Mouse (Mus musculus): ENCODE data around the gene Ccdc117. TPM values are rescaled to one million over a fixed set of nuclear protein-coding genes. Genes with fewer than 3 reads are reported as not detected.

Gene Ccdc117
- polyA plus RNA-seq, 1 experiment from 2014 or later = 15.3 TPM

DNA sequence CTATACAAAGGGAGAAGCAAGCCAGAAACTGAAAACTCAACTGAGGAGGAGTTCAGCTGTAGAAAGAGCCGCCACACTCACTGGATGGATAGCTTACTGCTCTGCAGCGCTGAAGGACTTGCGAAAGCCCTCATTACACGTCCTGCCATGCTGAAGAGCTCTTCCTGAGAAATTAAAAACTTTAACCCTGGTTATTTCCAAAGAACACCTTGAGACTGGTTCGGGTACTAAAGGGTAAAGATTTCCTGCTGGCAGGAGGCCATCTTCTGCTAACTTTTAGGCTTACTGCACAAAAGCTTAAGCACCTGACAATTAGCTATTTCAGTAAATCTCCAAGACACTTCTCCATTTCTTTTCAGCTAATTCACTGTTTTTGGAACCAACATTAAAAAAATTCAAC, 11.8 kb downstream of the Ccdc117 start:
- no peak for ATAC-seq
- Histone ChIP-seq H3K4me2 (replicated peaks) (no peak overlapping the region), H3K4me1 (replicated peaks) (no peaks in the 10 kb centered on the region), H3K9me3 (no peaks in the 10 kb centered on the region), H3K4me3 (replicated peaks) (no peak overlapping the region), H3K27me3 (no peaks in the 10 kb centered on the region), H3K9ac (replicated peaks) (no peak overlapping the region), H3K27ac (no peak overlapping the region), H3K36me3 (peaks cover 91% of the 10 kb centered on the region)
- 84% methylated on average over 5 of the region's 5 CpGs for WGBS

- Histone ChIP-seq H3K4me3 (replicated peaks) (no peak overlapping the region), H3K9ac (replicated peaks) (no peak overlapping the region), H3K4me1 (replicated peaks) (peaks cover 4% of the 10 kb centered on the region; the same call in 1 of the 2 replicates), H3K4me2 (replicated peaks) (no peak overlapping the region), H3K36me3 (peaks cover 91% of the 10 kb centered on the region), H3K27me3 (no peaks in the 10 kb centered on the region), H3K27ac (no peak overlapping the region), H3K9me3 (no peaks in the 10 kb centered on the region)
- WGBS = 82% methylated on average over 5 of the region's 5 CpGs
- no peak for ATAC-seq
These were observed 13.1 kb downstream of the Ccdc117 start for GRCm38 (mm10) chr11:5528841-5529240.

DNA sequence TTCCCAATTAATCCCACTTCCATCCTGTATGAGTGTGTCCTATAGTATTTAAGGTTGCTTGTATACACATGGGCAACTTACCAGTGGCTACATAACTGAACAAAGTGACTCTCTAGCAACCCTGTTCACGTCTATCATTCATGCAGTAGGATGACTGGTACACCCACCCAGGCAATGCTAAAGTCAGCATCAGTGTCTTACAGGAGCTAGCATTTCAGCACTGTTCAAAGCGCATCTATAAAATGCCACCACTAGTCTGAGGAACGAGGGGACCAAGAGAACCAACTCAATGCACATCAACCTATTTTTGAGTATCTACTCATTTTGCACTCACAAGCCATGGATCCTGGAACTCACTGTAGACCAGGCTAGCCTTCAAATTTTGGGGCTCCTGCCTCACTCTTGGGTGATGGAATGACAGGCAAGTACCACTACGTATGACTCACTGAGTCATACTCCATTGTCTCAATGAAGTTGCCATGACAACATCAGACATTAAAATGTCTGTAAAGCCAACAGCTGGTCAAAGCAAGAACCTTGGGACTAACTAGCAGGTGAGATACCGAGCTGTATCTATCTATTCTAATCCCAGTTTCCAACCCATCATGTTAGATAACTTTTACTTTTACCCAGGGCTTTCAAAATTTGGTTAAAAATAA, 14.0 kb downstream of the Ccdc117 start:
- peaks cover 13% of the 10 kb centered on the region for H3K4me1 ChIP-seq (replicated peaks)
- 88% methylated on average over 5 of the region's 5 CpGs for WGBS
- ATAC-seq = no peak
- H3K27me3 ChIP-seq = no peaks in the 10 kb centered on the region
- H3K4me2 ChIP-seq (replicated peaks) = no peak overlapping the region
- H3K4me3 ChIP-seq (replicated peaks) = no peak overlapping the region
- H3K27ac ChIP-seq = no peak overlapping the region
- peaks cover 91% of the 10 kb centered on the region for H3K36me3 ChIP-seq
- no peaks in the 10 kb centered on the region for H3K9me3 ChIP-seq
- no peak overlapping the region for H3K9ac ChIP-seq (replicated peaks)

DNA sequence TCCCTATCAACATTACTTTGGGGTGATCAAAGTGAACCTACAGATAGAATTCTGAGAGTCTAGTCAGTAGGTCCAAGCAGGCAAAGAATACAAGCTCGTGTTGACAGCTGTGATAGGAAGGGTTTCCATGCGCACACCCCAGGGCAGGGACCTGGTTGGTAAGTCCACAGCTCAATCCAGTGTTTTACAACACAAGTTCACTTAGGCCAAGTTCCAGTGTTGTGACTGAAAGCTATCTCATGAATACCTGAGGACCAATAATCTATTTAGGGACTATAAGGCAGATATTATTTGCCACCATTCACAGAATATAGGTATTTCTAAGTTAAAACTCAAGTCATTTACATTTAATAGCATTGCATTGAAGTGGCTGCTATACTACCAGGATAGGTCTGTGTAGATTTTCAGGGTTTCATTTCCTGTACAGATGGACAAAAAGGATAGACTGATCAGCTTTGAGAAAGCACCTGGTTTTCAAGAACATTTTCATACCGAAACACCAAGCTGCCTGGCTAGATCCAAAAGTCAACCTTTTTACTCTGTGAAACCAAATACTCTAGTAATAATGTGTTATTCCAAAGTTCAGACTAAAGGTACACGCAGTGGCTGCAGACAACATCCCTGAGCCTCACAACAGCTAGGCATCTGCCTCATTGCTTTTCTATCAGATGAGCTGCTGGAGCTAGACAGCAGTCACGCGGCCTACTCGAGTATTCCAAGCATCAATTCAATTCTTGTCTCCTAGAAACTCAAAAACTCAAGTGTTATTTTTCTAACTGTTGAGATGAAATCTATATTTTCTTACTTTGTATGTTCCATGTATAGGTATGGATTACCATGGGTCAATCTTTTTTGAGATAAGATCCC, 15.2 kb downstream of the Ccdc117 start:
- H3K27me3 ChIP-seq = no peaks in the 10 kb centered on the region
- no peak overlapping the region for H3K27ac ChIP-seq
- WGBS = 87% methylated on average over 7 of the region's 7 CpGs
- no peak overlapping the region for H3K4me3 ChIP-seq (replicated peaks)
- H3K9me3 ChIP-seq = no peaks in the 10 kb centered on the region
- H3K4me1 ChIP-seq (replicated peaks) = peaks cover 24% of the 10 kb centered on the region
- no peak for ATAC-seq
- H3K4me2 ChIP-seq (replicated peaks) = no peak overlapping the region
- H3K36me3 ChIP-seq = peaks cover 86% of the 10 kb centered on the region
- H3K9ac ChIP-seq (replicated peaks) = no peak overlapping the region

DNA sequence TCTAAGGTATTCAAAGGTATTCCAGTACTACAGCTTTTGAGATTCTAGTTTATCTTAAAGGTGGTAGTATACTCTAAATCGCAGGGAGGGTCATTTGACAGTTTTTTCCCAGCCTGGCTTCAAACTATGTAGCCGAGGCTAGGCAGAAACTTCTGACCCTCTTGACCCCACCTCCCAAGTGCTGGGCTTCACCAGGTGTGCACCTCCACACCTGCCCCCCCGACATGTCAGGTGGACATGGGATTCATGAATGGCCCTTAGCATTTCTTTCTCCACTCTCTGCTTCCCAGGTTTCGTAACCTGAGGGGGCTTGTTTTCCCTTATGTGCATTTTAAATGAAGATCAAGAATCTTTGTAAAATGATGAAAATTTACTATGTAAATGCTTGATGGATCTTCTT, 16.6 kb downstream of the Ccdc117 start:
- WGBS = 90% methylated on average over 4 of the region's 4 CpGs
- Histone ChIP-seq H3K27me3 (no peaks in the 10 kb centered on the region), H3K27ac (no peak overlapping the region), H3K4me3 (replicated peaks) (no peak overlapping the region), H3K4me2 (replicated peaks) (no peak overlapping the region), H3K36me3 (peaks cover 72% of the 10 kb centered on the region), H3K9ac (replicated peaks) (no peak overlapping the region), H3K9me3 (no peaks in the 10 kb centered on the region), H3K4me1 (replicated peaks) (peaks cover 26% of the 10 kb centered on the region)
- ATAC-seq = no peak

GRCm38 (mm10) chr11:5522798-5523415, 19.1 kb downstream of the Ccdc117 start:
- WGBS = 91% methylated on average over 11 of the region's 11 CpGs
- no peak overlapping the region for H3K27ac ChIP-seq
- H3K4me3 ChIP-seq (replicated peaks) = peak overlapping the region; percentile 98; the same call in 1 of the 2 replicates
- peak overlapping the region; percentile 28; the same call in 1 of the 2 replicates for H3K9ac ChIP-seq (replicated peaks)
- H3K36me3 ChIP-seq = peaks cover 50% of the 10 kb centered on the region
- H3K27me3 ChIP-seq = no peaks in the 10 kb centered on the region
- H3K4me1 ChIP-seq (replicated peaks) = peaks cover 26% of the 10 kb centered on the region
- ATAC-seq = no peak
- H3K9me3 ChIP-seq = no peaks in the 10 kb centered on the region
- H3K4me2 ChIP-seq (replicated peaks) = peak overlapping the region; percentile 72

DNA sequence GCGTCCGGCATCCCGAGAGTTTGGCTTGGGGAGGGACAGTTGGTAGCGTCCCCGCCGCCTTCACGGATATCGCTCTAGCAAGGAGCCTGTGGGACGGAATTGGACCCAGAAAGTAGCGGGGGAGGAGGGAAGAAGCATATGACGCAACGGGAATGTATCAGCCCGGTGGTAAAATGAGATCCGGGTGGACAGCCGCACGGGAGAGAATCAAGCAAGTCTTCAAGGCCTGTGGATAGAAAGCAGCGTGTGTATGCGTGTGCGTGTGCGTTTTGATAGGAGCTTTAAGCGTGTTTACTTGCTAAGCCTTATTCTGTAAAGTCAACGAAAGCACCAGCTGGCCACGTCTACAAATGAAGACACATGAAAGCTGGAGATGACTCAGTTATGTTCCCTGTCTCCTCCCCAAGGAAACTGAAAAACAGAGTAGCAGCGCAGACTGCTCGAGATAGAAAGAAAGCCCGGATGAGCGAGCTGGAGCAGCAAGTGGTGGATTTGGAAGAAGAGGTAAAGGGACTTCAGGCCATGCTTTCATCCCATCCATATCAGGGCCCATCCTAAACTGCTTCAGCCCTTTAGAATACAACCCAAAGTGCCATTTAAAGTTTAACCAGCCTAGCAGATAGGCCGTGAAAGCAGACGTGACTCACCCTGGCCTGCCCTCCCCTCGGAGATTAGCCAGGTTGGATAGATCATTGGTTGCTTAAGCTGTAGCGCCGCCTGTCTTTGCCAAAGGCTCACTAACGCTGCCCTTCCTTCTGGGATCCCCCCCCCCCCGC, 20.3 kb downstream of the Ccdc117 start:
- H3K4me1 ChIP-seq (replicated peaks) = peaks cover 26% of the 10 kb centered on the region
- peak overlapping the region; percentile 90 for H3K27ac ChIP-seq
- peak overlapping the region; percentile 97 for H3K9ac ChIP-seq (replicated peaks)
- H3K9me3 ChIP-seq = no peaks in the 10 kb centered on the region
- WGBS = under 1% methylated on average over 34 of the region's 34 CpGs
- ATAC-seq = peak; percentile 26
- H3K4me3 ChIP-seq (replicated peaks) = peak overlapping the region; percentile 98
- peak overlapping the region; percentile 72 for H3K4me2 ChIP-seq (replicated peaks)
- peaks cover 41% of the 10 kb centered on the region for H3K36me3 ChIP-seq
- no peaks in the 10 kb centered on the region for H3K27me3 ChIP-seq

DNA sequence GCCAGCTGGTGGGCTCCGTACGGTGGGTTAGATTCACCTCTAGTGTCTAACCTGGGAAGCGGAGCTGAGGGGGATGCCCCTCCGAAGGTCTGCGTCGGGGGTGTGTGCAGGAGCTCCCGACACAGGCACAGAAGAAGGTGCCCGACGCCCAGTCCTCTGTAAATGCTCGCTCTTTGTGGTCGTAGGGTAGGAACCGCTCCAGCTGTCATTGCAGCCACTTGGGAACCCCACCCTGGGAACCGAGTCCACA, 20.8 kb downstream of the Ccdc117 start:
- peaks cover 36% of the 10 kb centered on the region for H3K36me3 ChIP-seq
- H3K4me1 ChIP-seq (replicated peaks) = peaks cover 26% of the 10 kb centered on the region
- H3K27me3 ChIP-seq = no peaks in the 10 kb centered on the region
- ATAC-seq = no peak; the same call in 1 of the 2 replicates
- peak overlapping the region; percentile 90 for H3K27ac ChIP-seq
- H3K9ac ChIP-seq (replicated peaks) = peak overlapping the region; percentile 97
- H3K9me3 ChIP-seq = no peaks in the 10 kb centered on the region
- 0% methylated on average over 13 of the region's 13 CpGs for WGBS
- peak overlapping the region; percentile 72 for H3K4me2 ChIP-seq (replicated peaks)
- H3K4me3 ChIP-seq (replicated peaks) = peak overlapping the region; percentile 98

GRCm38 (mm10) chr11:5520412-5521265, 21.3 kb downstream of the Ccdc117 start, which contains the start of gene Xbp1:
TSS of gene Xbp1 (plus strand) at chr11:5520659.
- ATAC-seq = peak; percentile 97
- Histone ChIP-seq H3K27me3 (no peaks in the 10 kb centered on the region), H3K27ac (peak within 1 kb of the TSS; percentile 90), H3K9ac (replicated peaks) (peak within 1 kb of the TSS; percentile 97), H3K4me1 (replicated peaks) (peaks cover 26% of the 10 kb centered on the region), H3K9me3 (no peaks in the 10 kb centered on the region), H3K36me3 (peaks cover 31% of the 10 kb centered on the region), H3K4me3 (replicated peaks) (peak within 1 kb of the TSS; percentile 98), H3K4me2 (replicated peaks) (peak within 1 kb of the TSS; percentile 72)
- under 1% methylated on average over 71 of the region's 72 CpGs for WGBS

DNA sequence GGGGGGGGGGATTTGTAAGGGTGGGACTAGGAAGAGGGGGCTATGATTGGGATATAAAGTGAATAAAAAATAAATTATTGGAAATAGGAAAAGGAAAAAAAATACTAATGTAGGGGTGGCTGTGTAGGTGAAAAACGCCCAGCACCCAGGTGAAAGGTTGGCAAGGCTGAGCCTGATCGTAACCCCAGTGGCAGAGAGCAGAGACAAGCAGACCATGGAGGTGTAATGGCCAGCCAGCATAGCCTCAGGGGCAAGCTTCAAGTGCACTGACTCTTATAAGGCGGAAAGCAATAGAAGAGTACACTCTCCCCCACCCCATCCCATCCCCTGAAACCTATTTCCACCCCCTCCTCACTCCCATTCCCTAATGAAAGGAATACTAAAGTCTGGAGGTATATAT, 22.3 kb downstream of the Ccdc117 start:
- ATAC-seq = no peak
- 84% methylated on average over 3 of the region's 3 CpGs for WGBS
- no peaks in the 10 kb centered on the region for H3K27me3 ChIP-seq
- peaks cover 22% of the 10 kb centered on the region for H3K36me3 ChIP-seq
- no peak overlapping the region for H3K4me3 ChIP-seq (replicated peaks)
- peaks cover 26% of the 10 kb centered on the region for H3K4me1 ChIP-seq (replicated peaks)
- no peaks in the 10 kb centered on the region for H3K9me3 ChIP-seq
- H3K9ac ChIP-seq (replicated peaks) = no peak overlapping the region
- no peak overlapping the region for H3K4me2 ChIP-seq (replicated peaks)
- no peak overlapping the region for H3K27ac ChIP-seq

DNA sequence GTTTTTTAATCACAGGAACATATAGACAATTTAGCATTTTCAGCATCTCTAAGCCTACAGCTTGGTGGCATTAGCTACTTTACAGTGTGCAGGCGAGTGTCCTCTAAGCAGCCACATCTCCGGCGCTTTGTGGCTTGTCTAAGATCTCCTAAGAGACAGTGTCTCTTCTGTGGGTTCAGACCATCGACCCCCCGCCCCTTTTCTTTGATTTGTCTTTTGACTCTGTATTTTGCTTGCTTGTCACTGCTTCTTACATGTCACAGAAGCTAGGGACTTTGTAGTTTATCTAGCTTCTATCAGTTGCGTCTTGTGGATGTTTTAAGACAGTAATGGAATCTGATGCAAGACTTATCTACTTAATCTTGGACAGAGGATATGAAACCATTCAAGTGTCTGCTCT, 24.6 kb downstream of the Ccdc117 start:
- H3K36me3 ChIP-seq = peaks cover under 1% of the 10 kb centered on the region; the same call in 1 of the 2 replicates
- H3K9ac ChIP-seq (replicated peaks) = no peak overlapping the region
- WGBS = 83% methylated on average over 6 of the region's 6 CpGs
- H3K4me3 ChIP-seq (replicated peaks) = no peak overlapping the region
- no peaks in the 10 kb centered on the region for H3K27me3 ChIP-seq
- no peaks in the 10 kb centered on the region for H3K9me3 ChIP-seq
- no peak for ATAC-seq
- no peak overlapping the region for H3K4me2 ChIP-seq (replicated peaks)
- H3K4me1 ChIP-seq (replicated peaks) = peaks cover 6% of the 10 kb centered on the region
- no peak overlapping the region for H3K27ac ChIP-seq
